Mouse (Mus musculus): ENCODE results near the gene Ints14. TPM values are rescaled to one million over a fixed set of nuclear protein-coding genes. Genes with fewer than 3 reads are reported as not detected.

Ints14 gene
- polyA plus RNA-seq, 1 experiment from 2014 or later: 78.5 TPM

DNA sequence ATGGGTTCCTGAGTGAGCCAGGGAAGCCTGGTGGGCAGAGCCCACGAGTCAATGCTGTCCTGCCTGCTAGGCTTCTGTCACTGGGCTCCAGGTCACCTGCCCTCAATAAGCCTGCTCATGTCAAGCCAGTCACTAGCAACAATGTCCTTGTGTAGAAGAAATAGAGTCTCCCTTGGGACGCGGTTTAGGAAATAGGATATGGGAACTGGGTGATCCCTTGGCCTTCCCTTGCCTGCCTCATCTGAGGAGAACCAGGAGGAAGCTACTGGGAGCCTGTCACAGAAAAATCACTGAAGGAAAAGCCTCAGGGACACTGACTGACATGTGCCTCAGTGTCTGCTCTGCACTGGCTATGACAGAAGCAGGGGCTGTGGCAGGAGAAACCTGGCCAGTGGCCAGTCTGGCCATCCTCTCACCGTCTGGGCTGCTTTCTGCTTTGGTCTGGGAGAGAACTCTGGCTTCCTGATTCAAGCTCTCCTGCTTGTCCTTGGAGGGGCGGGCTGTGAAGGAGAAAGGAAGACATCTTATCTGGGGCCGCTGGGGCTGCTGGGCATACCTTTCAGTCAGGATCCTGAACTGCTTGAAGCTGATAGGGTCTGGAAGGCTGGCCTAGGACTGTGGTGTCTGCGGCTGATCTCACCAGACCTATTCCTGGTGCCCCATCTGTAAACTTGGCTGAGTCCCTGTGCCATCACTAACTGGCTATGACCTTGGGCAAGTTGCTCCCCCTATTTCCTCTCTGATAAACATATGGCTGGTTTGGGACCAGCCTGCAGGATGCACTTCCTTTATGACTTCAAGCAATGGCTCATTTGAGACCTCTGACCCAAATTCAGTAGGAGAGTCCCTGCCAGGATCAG is 28.7 kb upstream of the Ints14 start:
- Histone ChIP-seq H3K9ac (ENCODE audit: low read length) (no peak overlapping the region), H3K4me3 (ENCODE audit: low read depth, low read length) (no peak overlapping the region), H3K27me3 (ENCODE audit: control insufficient read depth, insufficient read depth, low read length) (no peaks in the 10 kb centered on the region), H3K9me3 (ENCODE audit: control insufficient read depth, low read length) (no peaks in the 10 kb centered on the region), H3K36me3 (ENCODE audit: control insufficient read depth, insufficient read depth, low read length) (no peaks in the 10 kb centered on the region), H3K4me1 (ENCODE audit: control insufficient read depth, insufficient read depth, low read length) (peaks cover 4% of the 10 kb centered on the region; the same call in 1 of the 2 replicates), H3K27ac (ENCODE audit: low read depth, low read length) (no peak overlapping the region), H3K4me2 (no peak overlapping the region)
- DNase-seq (ENCODE audit: low spot score, missing footprints): no peak
- ATAC-seq (ENCODE audit: low FRiP score): no peak
- WGBS: 83% methylated on average over 7 of the region's 7 CpGs

- Histone ChIP-seq H3K4me2 (no peak overlapping the region), H3K27me3 (ENCODE audit: control insufficient read depth, insufficient read depth, low read length) (no peaks in the 10 kb centered on the region), H3K27ac (ENCODE audit: low read depth, low read length) (no peak overlapping the region; the same call in 1 of the 2 replicates), H3K36me3 (ENCODE audit: control insufficient read depth, insufficient read depth, low read length) (no peaks in the 10 kb centered on the region), H3K4me3 (ENCODE audit: low read depth, low read length) (no peak overlapping the region), H3K9me3 (ENCODE audit: control insufficient read depth, low read length) (no peaks in the 10 kb centered on the region), H3K9ac (ENCODE audit: low read length) (no peak overlapping the region), H3K4me1 (ENCODE audit: control insufficient read depth, insufficient read depth, low read length) (peaks cover 4% of the 10 kb centered on the region; the same call in 1 of the 2 replicates)
- ATAC-seq (ENCODE audit: low FRiP score) (no peak), DNase-seq (ENCODE audit: low spot score, missing footprints) (no peak)
- whole genome bisulfite sequencing: 61% methylated on average over 15 of the region's 15 CpGs
Observed at GRCm38 (mm10) chr9:64934015-64934754, 26.5 kb upstream of the Ints14 start.

GRCm38 (mm10) chr9:64936508-64936907 is 24.2 kb upstream of the Ints14 start:
- H3K27ac ChIP-seq (ENCODE audit: low read depth, low read length): no peak overlapping the region

GRCm38 (mm10) chr9:64937491-64937890 is 23.2 kb upstream of the Ints14 start:
- no peaks in the 10 kb centered on the region for H3K9me3 ChIP-seq (ENCODE audit: control insufficient read depth, low read length)
- ATAC-seq (ENCODE audit: low FRiP score) (no peak), DNase-seq (ENCODE audit: low spot score, missing footprints) (no peak)
- peaks cover 4% of the 10 kb centered on the region; the same call in 1 of the 2 replicates for H3K4me1 ChIP-seq (ENCODE audit: control insufficient read depth, insufficient read depth, low read length)
- 60% methylated on average over 5 of the region's 5 CpGs for WGBS
- H3K27ac ChIP-seq (ENCODE audit: low read depth, low read length): no peak overlapping the region
- no peak overlapping the region for H3K9ac ChIP-seq (ENCODE audit: low read length)
- H3K27me3 ChIP-seq (ENCODE audit: control insufficient read depth, insufficient read depth, low read length): no peaks in the 10 kb centered on the region
- no peak overlapping the region for H3K4me3 ChIP-seq (ENCODE audit: low read depth, low read length)
- H3K36me3 ChIP-seq (ENCODE audit: control insufficient read depth, insufficient read depth, low read length): no peaks in the 10 kb centered on the region
- no peak overlapping the region for H3K4me2 ChIP-seq

More at GRCm38 (mm10) chr9:64936508-64936907, 24.2 kb upstream of the Ints14 start:
- 7% methylated on average over 6 of the region's 6 CpGs for WGBS
- no peaks in the 10 kb centered on the region for H3K9me3 ChIP-seq (ENCODE audit: control insufficient read depth, low read length)
- no peak for ATAC-seq (ENCODE audit: low FRiP score)
- peaks cover 4% of the 10 kb centered on the region; the same call in 1 of the 2 replicates for H3K4me1 ChIP-seq (ENCODE audit: control insufficient read depth, insufficient read depth, low read length)
- H3K4me3 ChIP-seq (ENCODE audit: low read depth, low read length): no peak overlapping the region
- peak; percentile 91 for DNase-seq (ENCODE audit: low spot score, missing footprints)
- H3K4me2 ChIP-seq: no peak overlapping the region
- H3K36me3 ChIP-seq (ENCODE audit: control insufficient read depth, insufficient read depth, low read length): no peaks in the 10 kb centered on the region
- no peaks in the 10 kb centered on the region for H3K27me3 ChIP-seq (ENCODE audit: control insufficient read depth, insufficient read depth, low read length)
- H3K9ac ChIP-seq (ENCODE audit: low read length): no peak overlapping the region

DNA sequence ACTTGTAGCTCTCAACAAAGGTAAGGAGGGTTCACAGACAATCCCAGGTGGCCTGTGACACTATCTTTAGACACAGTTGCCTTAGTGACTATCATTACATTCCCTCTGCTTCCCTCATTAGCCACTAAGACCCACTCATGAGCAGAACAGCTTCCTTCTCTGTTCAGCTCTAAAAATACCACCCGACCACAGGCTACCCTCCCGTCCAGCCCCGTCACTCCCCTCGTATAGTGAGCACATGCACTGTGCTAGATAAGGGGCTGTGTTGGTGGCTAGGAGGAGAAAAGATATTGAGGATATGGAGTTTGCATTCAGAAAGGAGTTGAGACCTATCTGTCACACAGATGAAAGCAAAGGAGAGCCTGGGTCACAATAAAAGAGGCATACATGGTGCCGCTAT is 22.2 kb upstream of the Ints14 start:
- Histone ChIP-seq H3K27ac (ENCODE audit: low read depth, low read length) (no peak overlapping the region), H3K4me2 (no peak overlapping the region), H3K9ac (ENCODE audit: low read length) (no peak overlapping the region), H3K4me3 (ENCODE audit: low read depth, low read length) (no peak overlapping the region), H3K36me3 (ENCODE audit: control insufficient read depth, insufficient read depth, low read length) (no peaks in the 10 kb centered on the region), H3K27me3 (ENCODE audit: control insufficient read depth, insufficient read depth, low read length) (no peaks in the 10 kb centered on the region), H3K4me1 (ENCODE audit: control insufficient read depth, insufficient read depth, low read length) (peaks cover 4% of the 10 kb centered on the region; the same call in 1 of the 2 replicates), H3K9me3 (ENCODE audit: control insufficient read depth, low read length) (no peaks in the 10 kb centered on the region)
- ATAC-seq (ENCODE audit: low FRiP score) (no peak), DNase-seq (ENCODE audit: low spot score, missing footprints) (no peak)
- 84% methylated on average over 5 of the region's 5 CpGs for WGBS

DNA sequence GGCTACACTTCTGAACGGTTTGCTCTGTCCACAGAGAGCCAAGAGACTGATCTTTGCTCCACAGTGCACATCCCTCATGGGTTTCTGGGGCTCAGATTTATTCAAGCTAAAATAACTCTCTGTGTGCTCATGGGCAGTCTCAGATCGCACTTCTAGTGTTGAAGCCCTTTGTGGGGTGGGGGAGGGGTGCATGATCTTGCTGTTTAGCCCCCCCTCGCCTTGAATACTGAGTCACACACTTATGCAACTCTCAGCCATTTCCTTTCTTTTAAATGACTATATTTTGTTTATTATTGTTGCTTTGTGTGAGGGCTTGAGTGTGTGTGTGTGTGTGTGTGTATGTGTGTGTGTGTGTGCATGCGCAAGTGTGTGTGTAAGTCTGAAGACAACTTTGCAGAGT is 21.4 kb upstream of the Ints14 start:
- H3K4me2 ChIP-seq: no peak overlapping the region
- peaks cover 3% of the 10 kb centered on the region; the same call in 1 of the 2 replicates for H3K4me1 ChIP-seq (ENCODE audit: control insufficient read depth, insufficient read depth, low read length)
- H3K36me3 ChIP-seq (ENCODE audit: control insufficient read depth, insufficient read depth, low read length): no peaks in the 10 kb centered on the region
- no peak for DNase-seq (ENCODE audit: low spot score, missing footprints)
- 71% methylated on average over 4 of the region's 4 CpGs for WGBS
- no peak overlapping the region for H3K9ac ChIP-seq (ENCODE audit: low read length)
- ATAC-seq (ENCODE audit: low FRiP score): no peak
- H3K9me3 ChIP-seq (ENCODE audit: control insufficient read depth, low read length): no peaks in the 10 kb centered on the region
- H3K27ac ChIP-seq (ENCODE audit: low read depth, low read length): no peak overlapping the region
- no peaks in the 10 kb centered on the region for H3K27me3 ChIP-seq (ENCODE audit: control insufficient read depth, insufficient read depth, low read length)
- H3K4me3 ChIP-seq (ENCODE audit: low read depth, low read length): no peak overlapping the region

GRCm38 (mm10) chr9:64939790-64940189 is 20.9 kb upstream of the Ints14 start:
- Histone ChIP-seq H3K36me3 (ENCODE audit: control insufficient read depth, insufficient read depth, low read length) (no peaks in the 10 kb centered on the region), H3K9me3 (ENCODE audit: control insufficient read depth, low read length) (no peaks in the 10 kb centered on the region), H3K27ac (ENCODE audit: low read depth, low read length) (no peak overlapping the region), H3K27me3 (ENCODE audit: control insufficient read depth, insufficient read depth, low read length) (no peaks in the 10 kb centered on the region), H3K4me3 (ENCODE audit: low read depth, low read length) (no peak overlapping the region), H3K9ac (ENCODE audit: low read length) (no peak overlapping the region), H3K4me1 (ENCODE audit: control insufficient read depth, insufficient read depth, low read length) (no peaks in the 10 kb centered on the region), H3K4me2 (no peak overlapping the region)
- DNase-seq (ENCODE audit: low spot score, missing footprints) (no peak), ATAC-seq (ENCODE audit: low FRiP score) (no peak)
- WGBS: 88% methylated on average over 2 of the region's 2 CpGs

- no peak overlapping the region for H3K27ac ChIP-seq (ENCODE audit: low read depth, low read length)
- no peaks in the 10 kb centered on the region for H3K27me3 ChIP-seq (ENCODE audit: control insufficient read depth, insufficient read depth, low read length)
- H3K4me3 ChIP-seq (ENCODE audit: low read depth, low read length): no peak overlapping the region
- H3K9me3 ChIP-seq (ENCODE audit: control insufficient read depth, low read length): no peaks in the 10 kb centered on the region
- H3K4me1 ChIP-seq (ENCODE audit: control insufficient read depth, insufficient read depth, low read length): no peaks in the 10 kb centered on the region
- ATAC-seq (ENCODE audit: low FRiP score) (no peak), DNase-seq (ENCODE audit: low spot score, missing footprints) (no peak)
- H3K4me2 ChIP-seq: no peak overlapping the region
- no peaks in the 10 kb centered on the region for H3K36me3 ChIP-seq (ENCODE audit: control insufficient read depth, insufficient read depth, low read length)
- WGBS: 87% methylated on average over 11 of the region's 11 CpGs
- no peak overlapping the region for H3K9ac ChIP-seq (ENCODE audit: low read length)
Observed at GRCm38 (mm10) chr9:64940731-64941346, 19.9 kb upstream of the Ints14 start.

GRCm38 (mm10) chr9:64941650-64942049 is 19.1 kb upstream of the Ints14 start:
- no peaks in the 10 kb centered on the region for H3K9me3 ChIP-seq (ENCODE audit: control insufficient read depth, low read length)
- ATAC-seq (ENCODE audit: low FRiP score): no peak
- WGBS: 90% methylated on average over 4 of the region's 4 CpGs
- no peak overlapping the region for H3K4me2 ChIP-seq
- no peak overlapping the region for H3K27ac ChIP-seq (ENCODE audit: low read depth, low read length)
- H3K36me3 ChIP-seq (ENCODE audit: control insufficient read depth, insufficient read depth, low read length): no peaks in the 10 kb centered on the region
- no peak for DNase-seq (ENCODE audit: low spot score, missing footprints)
- no peaks in the 10 kb centered on the region for H3K27me3 ChIP-seq (ENCODE audit: control insufficient read depth, insufficient read depth, low read length)
- H3K4me3 ChIP-seq (ENCODE audit: low read depth, low read length): no peak overlapping the region
- H3K4me1 ChIP-seq (ENCODE audit: control insufficient read depth, insufficient read depth, low read length): no peaks in the 10 kb centered on the region
- H3K9ac ChIP-seq (ENCODE audit: low read length): no peak overlapping the region
